Mouse (Mus musculus): ENCODE results near the gene Prph. TPM values are rescaled to one million over a fixed set of nuclear protein-coding genes. Genes with fewer than 3 reads are reported as not detected.
"Not testable (repeated sequence)": the region's sequence is repeated elsewhere in the genome, so short reads cannot be mapped to it uniquely, and the experiment has no call there.

The Prph gene
- polyA plus RNA-seq, 1 experiment from 2014 or later = 0.07 TPM

DNA sequence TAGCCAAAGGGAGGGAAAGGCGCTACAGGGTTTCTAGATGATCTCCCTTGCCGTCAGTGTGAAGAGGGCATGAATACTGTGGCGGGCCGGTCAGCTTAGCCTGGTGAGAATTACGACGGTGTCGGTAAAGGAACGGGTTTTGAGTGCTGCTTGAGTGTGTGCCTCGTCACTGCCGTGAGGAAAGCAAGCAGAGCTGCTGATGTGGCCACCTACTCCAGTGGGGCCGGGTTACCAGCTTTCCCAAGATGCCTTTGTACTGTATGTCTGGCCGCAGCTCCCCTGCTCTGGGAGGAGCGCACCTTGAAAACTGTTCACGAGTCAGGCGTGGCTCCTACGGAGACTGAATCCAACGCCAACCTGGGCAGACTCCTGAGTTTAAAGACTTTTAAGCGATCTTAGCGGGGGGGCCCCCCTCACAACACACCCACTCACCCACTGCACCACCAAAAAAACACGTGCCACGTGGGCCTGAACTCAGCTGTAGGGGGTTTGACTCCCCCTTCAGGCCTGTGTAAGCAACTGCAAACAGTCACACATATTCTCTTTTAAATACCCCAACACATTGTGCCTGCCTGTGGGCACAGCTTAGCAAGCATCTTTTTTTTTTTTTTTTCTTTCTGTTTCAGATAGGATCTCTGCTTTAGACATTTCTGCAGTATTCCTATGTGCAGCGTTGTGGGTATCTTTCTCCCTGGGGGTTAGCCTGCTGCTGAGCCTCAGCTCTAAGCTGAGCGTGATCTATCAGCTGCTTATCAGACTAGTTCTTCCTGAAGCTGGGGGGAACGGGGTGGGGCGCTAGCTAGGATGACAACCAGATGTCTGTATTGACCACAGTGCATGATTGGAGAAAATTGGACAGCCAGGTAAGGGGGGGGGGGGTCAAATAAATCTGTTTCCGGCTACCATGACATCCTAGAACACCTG, 14.7 kb upstream of the Prph start:
- Histone ChIP-seq H3K4me3 (ENCODE audit: inconsistent target) (no peak overlapping the region), H3K27ac (no peak overlapping the region), H3K79me2 (ENCODE audit: inconsistent target) (peaks cover 14% of the 10 kb centered on the region), H3K36me3 (ENCODE audit: inconsistent target) (peaks cover 16% of the 10 kb centered on the region; the same call in 1 of the 2 replicates)
- WGBS (ENCODE audit: missing documents) = 88% methylated on average over 26 of the region's 26 CpGs

- peaks cover 5% of the 10 kb centered on the region for H3K79me2 ChIP-seq (ENCODE audit: inconsistent target)
- H3K36me3 ChIP-seq (ENCODE audit: inconsistent target) = peaks cover 7% of the 10 kb centered on the region; the same call in 1 of the 2 replicates
- no peak overlapping the region for H3K4me3 ChIP-seq (ENCODE audit: inconsistent target)
- H3K27ac ChIP-seq = no peak overlapping the region
- 89% methylated on average over 21 of the region's 21 CpGs for WGBS (ENCODE audit: missing documents)
Measured at GRCm38 (mm10) chr15:99040920-99041856, 13.8 kb upstream of the Prph start.

- Histone ChIP-seq H3K4me3 (ENCODE audit: inconsistent target) (no peak overlapping the region), H3K36me3 (ENCODE audit: inconsistent target) (no peaks in the 10 kb centered on the region), H3K27ac (no peak overlapping the region), H3K79me2 (ENCODE audit: inconsistent target) (no peaks in the 10 kb centered on the region)
- 89% methylated on average over 5 of the region's 5 CpGs for WGBS (ENCODE audit: missing documents)
Measured at GRCm38 (mm10) chr15:99042334-99042733, 12.6 kb upstream of the Prph start.

DNA sequence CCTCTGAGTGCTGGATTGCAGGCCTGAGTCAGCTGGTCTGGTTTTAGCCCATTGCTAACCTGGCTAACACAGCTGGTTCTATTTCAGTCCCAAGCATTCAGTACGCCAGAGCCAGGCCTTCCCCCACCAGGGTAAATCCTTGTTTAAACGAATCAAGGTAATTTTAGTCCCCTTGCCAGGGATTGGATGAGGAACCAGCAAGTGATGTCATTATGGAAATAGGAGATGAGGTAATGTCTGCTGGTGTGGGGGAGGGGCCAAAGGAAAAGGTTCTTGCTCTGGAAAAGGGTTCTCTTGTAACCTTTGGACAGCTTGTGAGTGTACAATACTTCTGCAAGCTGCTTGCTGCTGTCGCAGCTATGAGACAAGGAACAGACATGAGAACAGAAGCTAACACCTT, 10.1 kb upstream of the Prph start:
- H3K27ac ChIP-seq = no peak overlapping the region
- no peaks in the 10 kb centered on the region for H3K36me3 ChIP-seq (ENCODE audit: inconsistent target)
- H3K4me3 ChIP-seq (ENCODE audit: inconsistent target) = no peak overlapping the region
- no peaks in the 10 kb centered on the region for H3K79me2 ChIP-seq (ENCODE audit: inconsistent target)
- WGBS (ENCODE audit: missing documents) = 65% methylated on average over 3 of the region's 3 CpGs

GRCm38 (mm10) chr15:99045734-99046133, 9.2 kb upstream of the Prph start:
- H3K36me3 ChIP-seq (ENCODE audit: inconsistent target); H3K4me3 ChIP-seq (ENCODE audit: inconsistent target); H3K79me2 ChIP-seq (ENCODE audit: inconsistent target); H3K27ac ChIP-seq: not testable (repeated sequence)
- WGBS (ENCODE audit: missing documents) = 78% methylated on average over 4 of the region's 6 CpGs

- Histone ChIP-seq H3K36me3 (ENCODE audit: inconsistent target) (no peaks in the 10 kb centered on the region), H3K4me3 (ENCODE audit: inconsistent target) (no peak overlapping the region), H3K79me2 (ENCODE audit: inconsistent target) (no peaks in the 10 kb centered on the region), H3K27ac (no peak overlapping the region)
- WGBS (ENCODE audit: missing documents) = 39% methylated on average over 13 of the region's 13 CpGs
Measured at GRCm38 (mm10) chr15:99049473-99050253, 5.3 kb upstream of the Prph start.

DNA sequence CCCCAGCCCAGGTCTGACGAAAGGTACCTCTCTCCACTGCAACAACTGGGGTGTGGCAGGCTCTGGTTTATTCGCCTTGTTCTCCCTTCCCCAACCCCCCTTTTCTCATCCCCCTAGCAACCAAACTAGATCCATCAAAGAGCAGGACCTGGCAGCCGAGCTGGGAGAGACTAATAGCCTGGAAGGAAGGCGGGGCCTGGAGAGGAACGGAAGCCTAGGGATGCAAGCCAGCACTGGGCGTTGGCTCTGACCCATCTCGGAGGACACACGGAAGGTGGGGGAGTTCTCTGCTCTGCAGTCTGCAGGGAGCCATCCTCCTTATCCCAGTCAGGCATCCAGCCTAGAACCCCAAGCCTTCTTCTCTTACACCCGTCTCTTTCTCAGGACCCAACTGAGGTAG, 1.6 kb upstream of the Prph start:
- Histone ChIP-seq H3K36me3 (ENCODE audit: inconsistent target) (no peaks in the 10 kb centered on the region), H3K79me2 (ENCODE audit: inconsistent target) (no peaks in the 10 kb centered on the region), H3K4me3 (ENCODE audit: inconsistent target) (no peak overlapping the region), H3K27ac (no peak overlapping the region)
- WGBS (ENCODE audit: missing documents) = 90% methylated on average over 9 of the region's 9 CpGs

GRCm38 (mm10) chr15:99055511-99055961, 562 bp downstream of the Prph start:
- no peak overlapping the region for H3K27ac ChIP-seq
- WGBS (ENCODE audit: missing documents) = 3% methylated on average over 37 of the region's 37 CpGs
- H3K36me3 ChIP-seq (ENCODE audit: inconsistent target) = no peaks in the 10 kb centered on the region
- H3K4me3 ChIP-seq (ENCODE audit: inconsistent target) = no peak overlapping the region
- H3K79me2 ChIP-seq (ENCODE audit: inconsistent target) = no peaks in the 10 kb centered on the region

DNA sequence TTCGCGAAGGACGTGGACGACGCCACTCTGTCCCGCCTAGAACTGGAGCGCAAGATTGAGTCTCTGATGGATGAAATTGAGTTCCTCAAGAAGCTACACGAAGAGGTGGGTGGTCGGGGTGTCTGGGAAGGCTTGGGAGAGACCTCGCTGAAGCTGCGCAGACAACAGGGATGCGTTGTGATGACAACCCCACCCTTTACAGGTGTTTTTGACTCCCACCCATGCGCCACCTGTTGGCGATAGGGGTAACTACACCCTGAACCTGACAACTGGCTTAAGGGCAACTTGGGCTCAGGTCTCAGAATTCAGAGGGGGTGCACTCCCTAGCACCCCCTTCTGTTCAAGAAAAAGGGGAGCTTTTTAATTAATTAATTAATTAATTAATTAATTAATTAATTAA, 1.4 kb downstream of the Prph start:
- H3K4me3 ChIP-seq (ENCODE audit: inconsistent target) = no peak overlapping the region
- 24% methylated on average over 14 of the region's 14 CpGs for WGBS (ENCODE audit: missing documents)

DNA sequence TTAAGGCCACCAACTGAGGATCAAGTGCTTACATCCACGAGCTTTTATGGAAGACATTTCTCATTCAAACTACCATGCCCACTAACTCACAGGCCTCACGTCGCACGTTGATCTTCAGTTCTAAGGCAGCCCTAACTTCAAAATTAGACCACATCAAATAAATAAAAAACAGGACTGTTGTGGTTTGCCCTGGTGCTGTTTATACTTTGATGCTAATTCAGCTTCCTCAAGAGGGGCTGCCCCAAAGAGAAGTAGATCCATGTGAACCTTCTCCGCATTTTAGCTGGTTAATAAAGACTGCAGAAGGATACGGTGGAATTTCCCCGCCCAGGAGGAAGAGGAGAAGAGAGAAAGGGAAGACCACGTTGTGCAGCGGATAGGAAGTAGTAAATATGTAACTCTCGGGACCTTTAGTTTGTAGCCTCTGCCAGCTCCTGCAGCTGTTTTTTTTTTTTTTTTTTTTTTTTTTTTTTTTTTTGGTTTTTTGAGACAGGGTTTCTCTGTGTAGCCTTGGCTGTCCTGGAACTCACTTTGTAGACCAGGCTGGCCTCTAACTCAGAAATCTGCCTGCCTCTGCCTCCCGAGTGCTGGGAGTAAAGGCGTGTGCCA, 10.7 kb downstream of the Prph start:
- no peak overlapping the region for H3K4me3 ChIP-seq (ENCODE audit: inconsistent target)
- 71% methylated on average over 11 of the region's 12 CpGs for WGBS (ENCODE audit: missing documents)
- H3K79me2 ChIP-seq (ENCODE audit: inconsistent target) = no peaks in the 10 kb centered on the region
- H3K36me3 ChIP-seq (ENCODE audit: inconsistent target) = no peaks in the 10 kb centered on the region
- no peak overlapping the region for H3K27ac ChIP-seq

More for the DNA sequence above, 1.4 kb downstream of the Prph start:
- Histone ChIP-seq H3K79me2 (ENCODE audit: inconsistent target) (no peaks in the 10 kb centered on the region), H3K36me3 (ENCODE audit: inconsistent target) (no peaks in the 10 kb centered on the region), H3K27ac (no peak overlapping the region)

GRCm38 (mm10) chr15:99071988-99072387, 17.0 kb downstream of the Prph start:
- no peaks in the 10 kb centered on the region for H3K36me3 ChIP-seq (ENCODE audit: inconsistent target)
- peaks cover 8% of the 10 kb centered on the region; the same call in 1 of the 2 replicates for H3K79me2 ChIP-seq (ENCODE audit: inconsistent target)
- no peak overlapping the region for H3K4me3 ChIP-seq (ENCODE audit: inconsistent target)
- H3K27ac ChIP-seq = no peak overlapping the region
- WGBS (ENCODE audit: missing documents) = 100% methylated on average over 1 of the region's 1 CpGs

DNA sequence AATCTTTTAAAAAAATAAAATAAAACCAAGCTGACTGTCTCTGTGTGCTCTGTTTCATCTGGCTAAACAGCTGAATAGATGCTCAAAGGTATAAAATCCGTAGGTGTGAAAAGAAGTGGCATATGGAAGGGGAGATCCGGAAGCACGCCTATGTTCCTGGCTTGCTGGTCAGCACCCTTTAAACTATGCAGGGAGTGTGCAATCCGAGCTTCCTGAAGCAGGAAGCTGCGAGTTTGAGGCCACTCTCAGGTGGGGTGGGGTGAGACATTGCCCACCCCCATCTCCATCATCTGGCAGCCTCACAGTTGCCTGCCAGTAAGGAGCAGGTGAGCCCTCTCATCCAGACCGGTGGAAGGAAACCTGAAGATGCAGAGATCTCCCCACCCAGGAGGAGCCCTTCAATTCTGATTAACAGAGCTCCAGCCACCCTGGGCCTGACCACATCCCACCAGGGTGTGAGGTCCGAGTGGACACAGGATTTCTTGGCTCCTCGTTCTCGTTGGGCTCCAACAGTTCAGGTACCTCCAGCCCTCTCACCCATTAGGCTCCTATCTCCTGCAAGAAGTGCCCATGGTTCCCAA, 19.1 kb downstream of the Prph start, which contains the start of gene Troap:
Gene Troap (plus strand): TSS at position 557 of the 581 bp plus-strand sequence.
- 23% methylated on average over 9 of the region's 9 CpGs for WGBS (ENCODE audit: missing documents)
- peak within 1 kb of the TSS; percentile 81 for H3K27ac ChIP-seq
- no peaks in the 10 kb centered on the region for H3K36me3 ChIP-seq (ENCODE audit: inconsistent target)
- H3K79me2 ChIP-seq (ENCODE audit: inconsistent target) = peaks cover 8% of the 10 kb centered on the region; the same call in 1 of the 2 replicates
- peak within 1 kb of the TSS; percentile 68 for H3K4me3 ChIP-seq (ENCODE audit: inconsistent target)

- Histone ChIP-seq H3K27ac (peak overlapping the region; percentile 81), H3K36me3 (ENCODE audit: inconsistent target) (no peaks in the 10 kb centered on the region), H3K4me3 (ENCODE audit: inconsistent target) (peak overlapping the region; percentile 68), H3K79me2 (ENCODE audit: inconsistent target) (peaks cover 8% of the 10 kb centered on the region; the same call in 1 of the 2 replicates)
- WGBS (ENCODE audit: missing documents) = 2% methylated on average over 44 of the region's 44 CpGs
Measured at GRCm38 (mm10) chr15:99074600-99075333, 19.8 kb downstream of the Prph start.

Measured in macrophage (primary cell).